Mouse (Mus musculus): ENCODE results near the gene Plcb1. TPM values are rescaled to one million over a fixed set of nuclear protein-coding genes. Genes with fewer than 3 reads are reported as not detected.

The Plcb1 gene
- total RNA-seq, 2 experiments from 2014 or later: 3.7 to 4.4 TPM

DNA sequence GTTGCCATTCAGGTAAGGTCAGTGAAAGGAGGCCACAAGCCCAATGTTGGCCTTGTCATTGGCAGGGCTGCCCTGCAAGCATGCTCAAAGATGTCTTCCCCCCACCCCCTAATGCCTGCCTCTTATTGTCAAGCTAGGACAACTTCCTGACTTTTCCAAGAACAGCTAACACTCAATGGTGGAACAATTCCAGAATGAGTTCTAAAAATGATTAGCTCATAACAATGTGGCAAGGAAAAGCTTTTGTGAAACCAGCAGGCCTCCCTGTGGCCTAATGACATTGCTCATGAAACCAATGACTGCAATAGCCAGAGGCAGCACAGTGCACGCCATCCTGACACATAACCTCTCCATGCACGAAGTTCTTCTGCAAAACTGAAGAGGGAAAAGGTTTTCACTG lies 478.1 kb downstream of the Plcb1 start:
- no peak for DNase-seq (ENCODE audit: low spot score)
- intact Hi-C loops (cut with DNase I): loop anchor here (5.0 kb wide), 2 partner anchors 37 to 477 kb away; partner anchors contain the start of gene Plcb1

DNA sequence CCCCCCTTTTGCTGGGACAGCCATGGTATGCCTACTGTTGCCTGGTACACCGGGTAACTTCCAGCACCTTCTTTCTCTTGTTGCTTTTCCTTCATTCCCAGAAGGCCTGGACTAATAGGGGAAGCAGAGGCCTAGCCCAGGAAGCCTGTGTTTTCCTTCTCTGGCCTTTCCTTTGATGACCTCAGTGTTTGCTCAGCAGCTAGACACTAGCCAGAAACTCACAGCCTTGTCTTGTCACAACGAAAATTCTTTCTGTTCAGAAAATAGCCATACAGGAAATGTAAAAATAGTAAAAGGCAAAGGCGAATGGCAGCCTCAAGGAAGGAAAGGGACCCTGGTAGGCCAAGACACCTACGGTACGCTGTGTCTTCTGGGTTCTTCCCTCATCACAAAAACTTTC lies 489.1 kb downstream of the Plcb1 start:
- no peak for DNase-seq (ENCODE audit: low spot score)
- intact Hi-C loops (cut with DNase I): no loop called here

DNA sequence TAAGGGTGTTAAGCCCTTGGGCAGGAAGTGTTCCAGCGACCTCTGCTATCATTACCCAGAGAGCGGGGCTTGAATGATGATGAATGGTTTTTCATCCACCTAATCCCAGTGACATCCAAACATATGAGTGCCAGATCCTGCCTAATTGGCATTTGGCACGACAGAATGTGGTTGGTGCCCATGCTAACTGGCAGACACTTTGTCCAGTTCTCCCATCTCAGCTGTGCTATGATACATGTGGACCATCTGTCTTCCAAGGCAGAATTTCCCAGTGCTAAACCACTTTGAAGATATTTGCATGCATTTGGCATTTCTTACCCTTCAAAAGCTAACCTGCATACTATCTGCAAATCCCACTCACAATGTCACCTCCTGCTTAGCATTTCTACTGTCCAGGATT lies 492.6 kb downstream of the Plcb1 start:
- DNase-seq (ENCODE audit: low spot score): no peak
- intact Hi-C loops (cut with DNase I): no loop called here

DNA sequence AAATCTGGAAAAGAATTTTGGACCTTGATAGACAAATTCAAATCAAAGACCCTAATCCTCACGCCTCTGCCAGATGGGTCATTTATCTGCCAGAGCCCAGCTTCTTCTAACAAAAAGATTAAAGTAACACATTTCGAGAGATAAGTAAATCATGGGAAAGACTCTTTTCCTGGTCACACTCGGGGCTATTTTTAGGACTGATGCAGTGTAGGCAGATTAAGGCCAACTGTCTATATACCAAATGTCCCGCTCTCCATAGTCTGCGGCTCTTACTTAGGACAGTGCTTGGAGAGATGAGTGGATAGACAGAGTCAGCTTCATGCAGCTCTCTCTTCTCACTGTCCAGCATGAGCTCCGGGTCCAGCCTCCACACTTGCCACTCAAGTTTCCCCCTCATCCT lies 493.2 kb downstream of the Plcb1 start:
- intact Hi-C loops (cut with DNase I): no loop called here
- DNase-seq (ENCODE audit: low spot score): no peak

DNA sequence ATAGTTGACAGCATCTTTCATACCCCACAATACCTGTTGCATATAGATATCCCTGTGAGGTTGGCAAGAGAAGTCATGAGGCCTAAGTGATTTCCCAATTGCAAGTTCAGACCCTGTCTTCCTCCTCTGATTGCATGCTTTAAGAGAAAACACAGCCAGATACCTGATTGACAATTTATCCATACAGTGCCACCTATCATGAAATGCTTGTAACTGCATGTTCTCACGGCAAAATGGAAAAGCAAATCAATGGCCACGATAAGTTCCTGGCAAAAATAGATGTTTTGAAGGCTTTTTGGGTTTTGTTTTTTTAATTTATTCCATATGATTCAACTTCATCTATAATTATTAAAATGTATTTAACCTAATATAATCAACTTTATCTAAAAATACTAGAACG lies 497.9 kb downstream of the Plcb1 start:
- no peak for DNase-seq (ENCODE audit: low spot score)
- intact Hi-C loops (cut with DNase I): loop anchor here (10.0 kb wide), 1 partner anchor 279 kb away; no protein-coding TSS in a partner anchor

DNA sequence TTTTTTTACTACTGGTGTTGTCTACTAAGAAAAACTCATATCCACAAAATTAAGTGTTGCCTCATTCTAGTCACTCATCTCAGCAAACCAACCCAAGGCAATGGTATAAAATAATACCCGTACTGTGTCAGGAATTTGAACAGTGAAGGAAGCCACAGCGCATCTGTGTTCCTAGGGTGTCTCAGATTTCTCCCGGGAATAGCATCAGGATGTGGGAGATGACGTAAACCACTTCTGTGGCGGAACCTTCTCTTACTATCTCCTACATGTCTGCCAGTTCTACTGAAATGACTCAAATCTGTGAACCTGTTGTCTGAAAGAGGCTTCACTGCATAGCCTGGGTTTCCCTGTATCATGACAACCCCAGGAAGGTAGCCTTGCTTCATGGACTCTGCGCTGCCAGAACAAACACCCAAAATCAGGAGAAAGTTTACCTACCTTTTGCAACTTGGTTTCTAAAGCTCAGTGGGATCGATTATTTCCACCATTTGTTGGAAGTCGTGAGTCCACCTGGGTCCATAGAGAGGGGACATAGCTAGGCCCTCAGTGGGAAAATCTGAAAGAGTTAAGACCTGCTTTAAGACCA lies 510.4 kb downstream of the Plcb1 start:
- DNase-seq (ENCODE audit: low spot score): no peak
- intact Hi-C loops (cut with DNase I): no loop called here

DNA sequence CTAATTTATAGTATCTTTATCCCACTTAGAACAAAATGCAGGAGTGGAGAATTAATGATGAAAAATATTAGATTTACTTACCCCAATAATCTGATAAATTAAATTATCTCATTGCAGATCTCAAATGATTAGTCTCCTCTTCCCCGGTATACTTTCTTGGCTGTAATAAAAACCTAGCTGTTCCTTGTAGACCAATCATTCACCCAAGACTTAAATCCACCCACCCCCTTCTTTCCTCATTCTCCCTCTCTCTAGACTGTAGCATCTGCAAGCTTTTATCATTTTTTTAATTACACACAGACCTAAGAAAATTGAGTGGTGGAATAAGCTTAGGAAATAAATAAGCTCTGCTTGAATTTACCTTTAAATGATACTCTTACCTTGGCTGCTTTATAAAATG lies 514.6 kb downstream of the Plcb1 start:
- intact Hi-C loops (cut with DNase I): no loop called here

DNA sequence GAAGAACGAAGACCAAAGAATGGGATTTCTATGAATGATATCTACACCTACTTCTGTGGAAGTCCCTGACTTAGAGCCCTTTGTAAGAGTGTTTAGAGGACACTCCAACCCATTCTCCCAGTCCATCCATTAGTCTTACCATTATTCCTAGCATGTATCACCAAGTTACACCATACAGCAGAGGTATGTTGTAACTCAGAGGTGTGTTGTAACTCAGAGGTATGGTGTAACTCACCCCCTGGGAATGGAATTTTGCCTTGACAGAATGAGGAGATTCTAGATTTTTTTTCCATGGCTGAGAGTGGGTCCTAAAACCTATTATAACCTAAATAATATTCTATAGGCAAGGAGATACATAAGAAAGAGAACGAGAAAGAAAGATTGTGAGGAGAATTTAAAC lies 516.6 kb downstream of the Plcb1 start:
- no peak for DNase-seq (ENCODE audit: low spot score)
- intact Hi-C loops (cut with DNase I): no loop called here

More for the DNA sequence above, 514.6 kb downstream of the Plcb1 start:
- no peak for DNase-seq (ENCODE audit: low spot score)

DNA sequence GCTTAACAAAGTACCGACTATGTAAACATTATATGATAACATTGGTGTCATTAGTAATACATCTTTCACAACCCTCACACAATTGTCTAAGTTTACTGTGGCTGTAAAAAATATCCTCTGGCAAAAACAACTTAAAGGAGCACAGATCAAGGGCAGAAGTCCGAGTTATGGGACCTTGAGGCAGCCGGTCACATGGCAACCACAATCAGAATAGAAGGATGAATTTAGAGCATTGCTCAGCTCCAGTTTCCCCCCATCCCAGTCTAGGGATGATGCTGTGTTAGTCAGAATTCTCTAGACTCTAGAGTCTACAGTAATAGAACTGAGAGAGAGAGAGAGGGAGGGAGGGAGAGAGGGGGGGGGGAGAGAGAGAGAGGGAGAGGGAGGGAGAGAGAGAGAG lies 519.3 kb downstream of the Plcb1 start:
- intact Hi-C loops (cut with DNase I): no loop called here
- no peak for DNase-seq (ENCODE audit: low spot score)

DNA sequence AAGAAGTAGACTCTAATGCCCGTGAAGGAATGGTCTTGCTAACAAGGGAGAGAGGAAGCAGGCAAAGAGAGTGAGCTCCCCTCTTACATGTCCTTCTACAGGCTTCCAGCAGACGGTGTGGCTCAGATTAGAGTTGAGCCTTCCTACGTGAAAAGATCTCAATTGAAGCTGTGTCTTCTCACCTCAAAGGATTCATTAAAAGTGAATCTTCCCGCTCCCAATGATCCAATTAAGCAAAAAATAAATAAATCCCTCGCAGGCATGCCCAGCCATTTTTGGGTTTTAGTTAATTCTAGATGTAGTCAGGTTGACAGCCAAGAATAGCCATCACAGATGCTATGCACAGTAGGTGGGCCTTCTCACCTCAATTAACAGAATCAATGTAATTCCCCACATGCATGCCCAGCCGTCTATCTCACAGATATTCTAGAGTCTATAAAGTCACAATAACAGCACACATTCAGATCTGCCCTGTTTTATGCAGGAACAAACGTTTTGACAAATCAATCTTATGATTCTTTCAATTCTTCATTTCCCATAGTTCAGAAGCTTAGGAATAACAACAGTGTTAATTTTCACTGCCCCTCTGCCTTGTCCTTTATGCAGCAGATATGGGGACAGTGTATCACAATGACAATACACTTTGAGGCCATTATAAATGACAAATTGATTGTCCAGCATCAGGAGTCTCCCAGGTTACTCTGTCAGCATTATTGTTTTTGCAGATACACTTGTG lies 520.0 kb downstream of the Plcb1 start:
- no peak for DNase-seq (ENCODE audit: low spot score)
- intact Hi-C loops (cut with DNase I): no loop called here

DNA sequence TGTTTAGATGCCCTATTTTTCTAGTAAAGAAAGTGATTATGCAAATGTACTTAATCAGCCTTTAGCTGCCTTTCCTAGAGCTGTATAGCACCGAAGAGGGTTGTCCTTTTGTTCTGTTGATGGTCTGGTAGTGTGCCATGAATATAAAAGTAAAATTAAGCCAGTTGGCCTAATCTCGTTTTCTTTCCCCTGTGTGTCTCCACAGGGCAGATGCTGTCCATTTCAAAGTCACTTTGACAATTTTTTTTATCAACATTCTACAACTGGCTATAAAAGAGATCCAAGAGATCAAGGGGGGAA lies 520.6 kb downstream of the Plcb1 start:
- no peak for DNase-seq (ENCODE audit: low spot score)
- intact Hi-C loops (cut with DNase I): no loop called here

DNA sequence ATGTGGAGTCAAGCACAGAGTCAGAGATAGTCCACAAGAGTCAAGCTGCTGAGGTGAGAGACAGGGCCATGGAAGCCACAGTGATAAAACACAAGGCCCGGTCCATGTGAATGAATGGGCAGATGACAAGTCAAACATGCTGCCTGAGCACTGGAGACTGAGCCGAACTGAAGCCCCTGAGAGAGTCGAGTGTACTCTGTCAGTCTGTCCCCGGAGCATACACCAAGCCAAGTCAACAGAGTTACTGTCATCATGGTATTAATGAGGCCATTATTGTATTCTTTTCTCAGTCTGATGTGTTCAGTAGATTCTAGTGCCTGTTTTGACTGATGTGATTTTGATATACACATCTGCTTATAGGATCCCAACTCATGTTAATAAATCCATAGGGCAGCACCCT lies 521.9 kb downstream of the Plcb1 start:
- intact Hi-C loops (cut with DNase I): no loop called here
- DNase-seq (ENCODE audit: low spot score): no peak

DNA sequence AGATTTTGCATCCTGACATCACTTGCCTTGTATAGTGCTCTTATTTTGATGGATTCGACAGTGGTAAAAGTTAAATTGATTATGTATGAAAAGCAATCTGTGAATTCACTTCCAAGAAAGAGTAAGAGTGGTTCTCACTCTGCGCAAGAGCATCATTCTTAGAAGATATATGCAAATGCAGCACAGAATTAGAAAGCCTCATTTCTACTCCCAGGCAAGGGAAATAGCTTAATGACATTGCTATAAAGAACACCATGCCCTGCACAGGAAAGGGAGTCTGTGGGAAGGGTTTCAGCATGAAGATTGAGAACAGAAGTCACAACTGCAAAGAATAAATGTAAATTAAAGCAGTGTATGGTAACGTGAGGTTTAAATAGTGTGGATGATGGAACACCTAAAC lies 530.1 kb downstream of the Plcb1 start:
- intact Hi-C loops (cut with DNase I): no loop called here
- no peak for DNase-seq (ENCODE audit: low spot score)

DNA sequence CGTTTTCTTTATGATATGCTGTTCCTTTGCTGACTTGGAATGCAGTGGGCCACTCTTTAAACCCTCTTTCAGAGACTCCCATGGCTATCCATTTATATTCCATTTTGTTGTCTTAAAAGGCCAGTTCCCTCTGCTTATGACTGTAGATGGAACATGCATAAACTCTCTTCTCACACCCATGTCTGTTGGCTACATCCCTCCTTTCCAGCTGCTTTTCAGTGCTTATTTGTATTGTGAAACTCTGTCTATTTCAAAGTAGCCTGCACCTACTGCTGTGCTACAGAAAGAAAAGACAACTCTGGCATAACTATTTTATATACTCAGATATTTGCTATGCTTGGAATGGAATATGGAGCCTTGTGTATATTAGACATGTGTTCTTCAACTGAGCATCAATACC lies 532.3 kb downstream of the Plcb1 start:
- DNase-seq (ENCODE audit: low spot score): no peak
- intact Hi-C loops (cut with DNase I): no loop called here

DNA sequence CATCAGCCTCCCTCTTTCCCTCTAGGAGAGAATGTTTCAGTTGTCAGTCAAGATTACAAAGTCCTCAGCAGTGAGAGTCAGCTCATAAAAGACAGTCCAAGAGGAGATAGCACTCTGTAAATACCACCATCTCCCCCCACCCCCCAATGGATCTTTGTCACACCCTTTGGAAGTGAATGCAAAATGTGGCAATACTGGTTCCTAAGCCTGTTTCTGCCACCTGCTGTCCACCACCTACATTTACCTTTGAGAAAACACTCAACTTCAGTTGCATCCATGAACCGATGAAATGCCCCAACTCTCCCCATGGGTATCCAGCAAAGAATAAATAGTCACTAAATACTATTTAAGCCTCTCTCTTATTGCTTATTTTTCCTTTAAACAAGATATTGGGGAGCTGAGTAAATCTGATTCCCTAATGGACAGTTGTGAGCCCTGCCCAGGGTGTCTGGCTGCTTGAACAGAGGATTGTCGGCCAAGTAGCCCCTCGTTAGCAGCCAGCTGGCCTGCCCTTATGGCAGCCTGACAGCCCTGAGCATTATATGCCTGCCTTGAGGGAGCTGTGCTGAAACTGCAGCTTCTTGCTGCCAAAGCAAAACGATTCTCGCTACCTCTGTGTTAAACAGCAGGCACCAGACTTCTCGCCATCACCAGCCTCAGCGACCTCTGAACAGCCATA lies 537.5 kb downstream of the Plcb1 start:
- intact Hi-C loops (cut with DNase I): loop anchor here (10.0 kb wide), 1 partner anchor 319 kb away; no protein-coding TSS in a partner anchor
- no peak for DNase-seq (ENCODE audit: low spot score)

DNA sequence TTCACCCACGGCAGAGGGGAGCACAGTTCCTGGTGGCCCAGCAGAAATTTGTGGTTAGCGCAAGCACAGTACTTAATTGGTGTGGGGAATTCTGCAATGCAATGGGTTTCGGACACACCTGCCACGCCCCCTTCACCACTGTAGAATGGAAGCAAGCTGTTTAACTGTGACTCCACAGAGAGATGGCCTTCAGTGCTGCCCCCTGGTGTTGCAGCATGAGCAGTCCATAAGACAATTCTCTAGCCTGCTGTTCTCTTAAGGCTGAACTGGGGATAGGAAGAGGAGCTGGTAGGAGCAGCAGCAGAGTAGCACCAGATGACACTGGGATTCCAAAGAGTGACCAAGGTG lies 538.1 kb downstream of the Plcb1 start:
- intact Hi-C loops (cut with DNase I): loop anchor here (1.0 to 10.0 kb wide), 2 partner anchors 319 to 539 kb away; no protein-coding TSS in a partner anchor
- peak; percentile 37 for DNase-seq (ENCODE audit: low spot score)

DNA sequence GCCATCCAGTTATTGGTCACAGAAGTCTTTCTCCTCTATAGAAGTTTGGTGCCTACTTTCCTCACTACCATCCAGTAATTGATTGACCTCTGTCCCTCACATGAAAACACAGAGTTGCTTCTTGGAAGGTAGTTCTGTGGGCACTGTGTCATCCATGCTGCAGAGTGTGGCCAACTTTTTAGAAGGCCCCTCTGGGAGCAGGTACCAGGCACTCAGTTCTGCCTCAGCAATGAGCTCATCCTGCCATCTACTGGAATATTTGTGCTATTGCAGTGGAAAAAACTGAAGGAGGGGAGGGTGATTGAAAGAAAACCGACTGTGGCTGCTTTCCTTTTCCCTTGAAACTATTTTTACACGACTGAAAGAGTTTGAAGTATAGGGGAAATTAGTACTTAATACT lies 542.9 kb downstream of the Plcb1 start:
- DNase-seq (ENCODE audit: low spot score): no peak
- intact Hi-C loops (cut with DNase I): loop anchor here (1.0 to 10.0 kb wide), 4 partner anchors 324 to 650 kb away; no protein-coding TSS in a partner anchor

DNA sequence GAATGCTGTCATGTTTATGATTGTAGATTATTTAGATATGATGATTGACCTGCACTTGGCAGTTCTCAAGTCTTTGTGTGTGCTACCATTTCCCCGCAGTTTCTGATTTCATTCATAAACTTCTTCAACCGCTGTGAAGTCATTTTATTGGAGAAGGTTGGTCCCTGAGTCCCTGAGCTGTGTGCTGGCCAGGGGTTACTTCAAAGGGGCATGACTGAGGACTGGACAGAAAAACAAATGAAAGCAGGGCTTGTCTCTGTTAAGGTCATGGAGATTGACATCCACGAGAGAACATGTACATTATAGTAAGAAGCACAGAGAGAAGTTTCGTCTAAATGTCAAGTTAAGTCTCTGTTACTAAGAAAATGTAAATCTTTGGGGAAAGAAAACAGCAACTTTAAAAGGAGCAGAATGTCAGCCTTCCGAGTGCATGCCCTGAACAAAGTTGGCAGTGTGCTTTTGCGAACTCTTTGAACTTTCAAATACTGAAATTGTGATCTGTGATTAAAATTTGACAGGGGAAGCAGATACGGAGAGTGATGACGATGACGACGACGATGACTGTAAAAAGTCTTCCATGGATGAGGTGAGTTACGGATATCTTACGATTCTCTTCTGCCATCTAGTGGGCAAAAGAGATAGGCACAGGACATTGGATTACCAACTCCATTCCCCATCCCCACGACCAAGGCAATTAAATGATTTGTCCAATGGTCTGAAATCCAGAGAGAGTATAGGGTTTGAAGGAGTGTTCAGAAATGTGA lies 544.1 kb downstream of the Plcb1 start:
- no peak for DNase-seq (ENCODE audit: low spot score)
- intact Hi-C loops (cut with DNase I): loop anchor here (1.0 to 10.0 kb wide), 5 partner anchors 325 to 780 kb away; no protein-coding TSS in a partner anchor

DNA sequence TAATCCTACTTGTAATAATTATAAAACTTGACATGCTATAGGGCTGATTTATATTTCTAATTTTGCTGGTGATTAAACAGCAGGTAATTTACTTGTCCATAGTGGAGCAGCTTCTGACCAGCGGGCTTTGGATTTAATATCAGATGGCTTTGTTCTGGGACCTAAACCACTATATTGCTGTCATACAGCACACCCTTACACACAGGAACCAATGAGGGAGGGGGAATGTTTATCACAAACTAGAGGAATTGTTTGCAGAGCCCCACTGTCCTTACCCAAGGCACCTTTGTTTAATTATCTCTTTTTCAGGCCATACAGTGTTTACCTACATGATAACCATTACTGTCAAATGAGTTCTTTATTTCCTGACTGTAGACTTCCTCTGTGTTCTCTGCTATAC lies 546.0 kb downstream of the Plcb1 start:
- intact Hi-C loops (cut with DNase I): loop anchor here (1.0 kb wide), 1 partner anchor 651 kb away; no protein-coding TSS in a partner anchor

DNA sequence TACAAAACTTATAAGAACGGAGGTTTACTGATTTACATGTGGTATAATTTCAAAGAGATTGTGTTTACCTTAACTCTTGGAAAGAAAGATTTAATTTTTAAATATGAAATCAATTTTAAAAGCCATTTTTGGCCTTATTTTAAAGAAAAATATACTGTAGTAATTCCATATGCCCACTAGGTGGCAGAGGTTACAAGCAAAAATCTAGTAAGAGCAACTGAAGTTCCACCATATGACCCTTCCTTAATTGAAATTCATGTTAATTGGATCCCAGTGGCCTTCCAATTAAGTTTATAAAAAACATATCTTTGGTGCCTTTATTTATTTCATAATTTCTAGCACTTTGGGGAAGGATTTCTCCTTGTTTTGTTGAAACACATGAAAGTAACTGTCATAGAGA lies 570.4 kb downstream of the Plcb1 start:
- intact Hi-C loops (cut with DNase I): loop anchor here (5.0 kb wide), 1 partner anchor 781 kb away; no protein-coding TSS in a partner anchor
- DNase-seq (ENCODE audit: low spot score): no peak

More for the DNA sequence above, 546.0 kb downstream of the Plcb1 start:
- DNase-seq (ENCODE audit: low spot score): no peak
